Mouse (Mus musculus): ENCODE results near the gene Tnp2. TPM values are rescaled to one million over a fixed set of nuclear protein-coding genes. Genes with fewer than 3 reads are reported as not detected.
"Not testable (repeated sequence)": the region's sequence is repeated elsewhere in the genome, so short reads cannot be mapped to it uniquely, and the experiment has no call there.

Gene Tnp2
- polyA plus RNA-seq, 1 experiment from 2014 or later = not detected

- H3K27me3 ChIP-seq (ENCODE audit: control insufficient read depth, insufficient read depth, low read length) = no peaks in the 10 kb centered on the region
- DNase-seq (ENCODE audit: low spot score) (no peak), ATAC-seq (replicated peaks; ENCODE audit: insufficient number of reproducible peaks, low FRiP score, low TSS enrichment, low read depth) (no peak)
- H3K4me2 ChIP-seq (ENCODE audit: low read depth, low read length) = no peak within 1 kb of the TSS
- H3K9ac ChIP-seq (replicated peaks; ENCODE audit: low read length) = no peak within 1 kb of the TSS
- no peaks in the 10 kb centered on the region for H3K4me1 ChIP-seq (ENCODE audit: control insufficient read depth, insufficient read depth, low read length)
- WGBS = 96% methylated on average over 2 of the region's 2 CpGs
- no peaks in the 10 kb centered on the region for H3K36me3 ChIP-seq (replicated peaks; ENCODE audit: control insufficient read depth, insufficient read depth, low read depth, low read length)
- H3K27ac ChIP-seq (replicated peaks; ENCODE audit: low read depth, low read length) = no peak within 1 kb of the TSS
- no peak within 1 kb of the TSS for H3K4me3 ChIP-seq (ENCODE audit: low read depth, low read length)
- no peaks in the 10 kb centered on the region for H3K9me3 ChIP-seq (replicated peaks; ENCODE audit: control insufficient read depth, low read length)
These were observed 24.5 kb upstream of the Tnp2 start, which contains the start of gene Gm11172 for GRCm38 (mm10) chr16:10812865-10813371. TSS of gene Gm11172 (plus strand) at chr16:10812915.

- Histone ChIP-seq H3K4me2 (ENCODE audit: low read depth, low read length) (no peak overlapping the region), H3K27ac (replicated peaks; ENCODE audit: low read depth, low read length) (no peak overlapping the region), H3K9me3 (replicated peaks; ENCODE audit: control insufficient read depth, low read length) (no peaks in the 10 kb centered on the region), H3K27me3 (ENCODE audit: control insufficient read depth, insufficient read depth, low read length) (no peaks in the 10 kb centered on the region), H3K4me1 (ENCODE audit: control insufficient read depth, insufficient read depth, low read length) (no peaks in the 10 kb centered on the region), H3K9ac (replicated peaks; ENCODE audit: low read length) (no peak overlapping the region), H3K4me3 (ENCODE audit: low read depth, low read length) (no peak overlapping the region), H3K36me3 (replicated peaks; ENCODE audit: control insufficient read depth, insufficient read depth, low read depth, low read length) (no peaks in the 10 kb centered on the region)
- 96% methylated on average over 1 of the region's 1 CpGs for WGBS
- ATAC-seq (replicated peaks; ENCODE audit: insufficient number of reproducible peaks, low FRiP score, low TSS enrichment, low read depth) = no peak
- no peak for DNase-seq (ENCODE audit: low spot score)
These were observed 21.9 kb upstream of the Tnp2 start for GRCm38 (mm10) chr16:10810376-10810775.

GRCm38 (mm10) chr16:10805789-10806527 lies 17.5 kb upstream of the Tnp2 start, which contains the start of gene Prm1:
TSS of gene Prm1 (minus strand) at chr16:10805839.
- no peak within 1 kb of the TSS for H3K9ac ChIP-seq (replicated peaks; ENCODE audit: low read length)
- H3K27ac ChIP-seq (replicated peaks; ENCODE audit: low read depth, low read length) = no peak within 1 kb of the TSS
- no peaks in the 10 kb centered on the region for H3K36me3 ChIP-seq (replicated peaks; ENCODE audit: control insufficient read depth, insufficient read depth, low read depth, low read length)
- no peak within 1 kb of the TSS for H3K4me2 ChIP-seq (ENCODE audit: low read depth, low read length)
- no peaks in the 10 kb centered on the region for H3K4me1 ChIP-seq (ENCODE audit: control insufficient read depth, insufficient read depth, low read length)
- ATAC-seq (replicated peaks; ENCODE audit: insufficient number of reproducible peaks, low FRiP score, low TSS enrichment, low read depth) (no peak), DNase-seq (ENCODE audit: low spot score) (no peak)
- H3K9me3 ChIP-seq (replicated peaks; ENCODE audit: control insufficient read depth, low read length) = no peaks in the 10 kb centered on the region
- H3K27me3 ChIP-seq (ENCODE audit: control insufficient read depth, insufficient read depth, low read length) = no peaks in the 10 kb centered on the region
- WGBS = 74% methylated on average over 10 of the region's 10 CpGs
- no peak within 1 kb of the TSS for H3K4me3 ChIP-seq (ENCODE audit: low read depth, low read length)

GRCm38 (mm10) chr16:10802420-10802819 lies 14.0 kb upstream of the Tnp2 start:
- not testable (repeated sequence) for H3K4me3 ChIP-seq (ENCODE audit: low read depth, low read length); H3K27me3 ChIP-seq (ENCODE audit: control insufficient read depth, insufficient read depth, low read length); H3K27ac ChIP-seq (replicated peaks; ENCODE audit: low read depth, low read length); H3K36me3 ChIP-seq (replicated peaks; ENCODE audit: control insufficient read depth, insufficient read depth, low read depth, low read length); H3K9me3 ChIP-seq (replicated peaks; ENCODE audit: control insufficient read depth, low read length); H3K9ac ChIP-seq (replicated peaks; ENCODE audit: low read length); DNase-seq (ENCODE audit: low spot score); ATAC-seq (replicated peaks; ENCODE audit: insufficient number of reproducible peaks, low FRiP score, low TSS enrichment, low read depth); H3K4me1 ChIP-seq (ENCODE audit: control insufficient read depth, insufficient read depth, low read length); H3K4me2 ChIP-seq (ENCODE audit: low read depth, low read length)
- 88% methylated on average over 3 of the region's 3 CpGs for WGBS

DNA sequence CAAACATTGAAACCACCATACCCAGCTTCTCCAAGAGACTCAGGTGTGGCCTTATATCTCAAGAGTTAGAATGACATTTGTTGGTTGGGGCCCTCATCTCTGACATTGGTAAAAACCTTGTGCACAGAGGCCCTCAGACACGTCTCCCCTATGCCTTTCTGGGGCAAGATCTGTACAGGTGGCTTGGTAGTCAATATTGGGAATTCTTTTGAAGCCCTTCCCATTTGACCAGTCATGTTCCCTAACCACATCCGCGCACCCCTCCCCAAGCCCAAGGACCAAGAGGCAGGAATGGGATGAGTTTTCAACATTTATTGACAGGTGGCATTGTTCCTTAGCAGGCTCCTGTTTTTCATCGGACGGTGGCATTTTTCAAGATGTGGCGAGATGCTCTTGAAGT lies 7.6 kb upstream of the Tnp2 start, which contains the start of gene Prm2:
Gene Prm2, minus strand, starts transcription at position 101 of the 400 bp plus-strand sequence.
- H3K27me3 ChIP-seq (ENCODE audit: control insufficient read depth, insufficient read depth, low read length) = no peaks in the 10 kb centered on the region; the same call in 1 of the 2 replicates
- DNase-seq (ENCODE audit: low spot score) (no peak), ATAC-seq (replicated peaks; ENCODE audit: insufficient number of reproducible peaks, low FRiP score, low TSS enrichment, low read depth) (no peak)
- WGBS = 77% methylated on average over 6 of the region's 6 CpGs
- H3K9ac ChIP-seq (replicated peaks; ENCODE audit: low read length) = no peak within 1 kb of the TSS
- H3K4me3 ChIP-seq (ENCODE audit: low read depth, low read length) = no peak within 1 kb of the TSS
- H3K4me1 ChIP-seq (ENCODE audit: control insufficient read depth, insufficient read depth, low read length) = no peaks in the 10 kb centered on the region
- H3K4me2 ChIP-seq (ENCODE audit: low read depth, low read length) = no peak within 1 kb of the TSS
- no peaks in the 10 kb centered on the region for H3K9me3 ChIP-seq (replicated peaks; ENCODE audit: control insufficient read depth, low read length)
- no peak within 1 kb of the TSS for H3K27ac ChIP-seq (replicated peaks; ENCODE audit: low read depth, low read length)
- H3K36me3 ChIP-seq (replicated peaks; ENCODE audit: control insufficient read depth, insufficient read depth, low read depth, low read length) = no peaks in the 10 kb centered on the region

GRCm38 (mm10) chr16:10790702-10791101 lies 2.2 kb upstream of the Tnp2 start, which contains the start of gene Prm3:
TSS of gene Prm3 (minus strand) at chr16:10790914.
- WGBS = 76% methylated on average over 9 of the region's 9 CpGs
- Histone ChIP-seq H3K9me3 (replicated peaks; ENCODE audit: control insufficient read depth, low read length) (no peaks in the 10 kb centered on the region), H3K4me3 (ENCODE audit: low read depth, low read length) (no peak within 1 kb of the TSS), H3K4me1 (ENCODE audit: control insufficient read depth, insufficient read depth, low read length) (no peaks in the 10 kb centered on the region), H3K36me3 (replicated peaks; ENCODE audit: control insufficient read depth, insufficient read depth, low read depth, low read length) (no peaks in the 10 kb centered on the region), H3K27me3 (ENCODE audit: control insufficient read depth, insufficient read depth, low read length) (no peaks in the 10 kb centered on the region), H3K4me2 (ENCODE audit: low read depth, low read length) (no peak within 1 kb of the TSS), H3K9ac (replicated peaks; ENCODE audit: low read length) (no peak within 1 kb of the TSS), H3K27ac (replicated peaks; ENCODE audit: low read depth, low read length) (no peak within 1 kb of the TSS)
- no peak for ATAC-seq (replicated peaks; ENCODE audit: insufficient number of reproducible peaks, low FRiP score, low TSS enrichment, low read depth)
- no peak for DNase-seq (ENCODE audit: low spot score)

DNA sequence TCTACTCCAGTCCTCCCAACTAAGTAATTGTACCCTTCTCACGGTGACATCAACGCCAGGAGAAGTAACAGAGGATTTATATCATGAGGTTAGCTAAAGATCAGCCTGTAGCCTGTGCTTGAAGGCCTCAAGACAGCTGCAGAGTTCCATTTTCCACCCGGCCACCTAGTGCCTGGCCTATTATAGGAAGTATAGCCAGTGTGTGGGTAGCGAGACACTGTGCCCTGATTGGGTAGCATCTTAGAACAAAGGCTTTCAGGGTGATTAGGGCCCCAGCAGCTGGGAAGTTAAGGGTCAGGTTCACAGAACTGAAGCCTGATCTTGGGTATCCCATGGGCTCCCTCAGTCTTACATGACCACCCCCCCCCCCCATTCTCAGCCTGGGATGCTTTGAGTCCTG lies 406 bp upstream of the Tnp2 start:
- WGBS = 57% methylated on average over 4 of the region's 4 CpGs
- no peaks in the 10 kb centered on the region for H3K9me3 ChIP-seq (replicated peaks; ENCODE audit: control insufficient read depth, low read length)
- H3K36me3 ChIP-seq (replicated peaks; ENCODE audit: control insufficient read depth, insufficient read depth, low read depth, low read length) = no peaks in the 10 kb centered on the region
- no peak overlapping the region for H3K4me3 ChIP-seq (ENCODE audit: low read depth, low read length)
- no peaks in the 10 kb centered on the region for H3K4me1 ChIP-seq (ENCODE audit: control insufficient read depth, insufficient read depth, low read length)
- H3K27ac ChIP-seq (replicated peaks; ENCODE audit: low read depth, low read length) = no peak overlapping the region
- no peak overlapping the region for H3K9ac ChIP-seq (replicated peaks; ENCODE audit: low read length)
- H3K27me3 ChIP-seq (ENCODE audit: control insufficient read depth, insufficient read depth, low read length) = no peaks in the 10 kb centered on the region
- DNase-seq (ENCODE audit: low spot score) (no peak), ATAC-seq (replicated peaks; ENCODE audit: insufficient number of reproducible peaks, low FRiP score, low TSS enrichment, low read depth) (no peak)
- H3K4me2 ChIP-seq (ENCODE audit: low read depth, low read length) = no peak overlapping the region

- no peak overlapping the region for H3K4me2 ChIP-seq (ENCODE audit: low read depth, low read length)
- WGBS = 81% methylated on average over 7 of the region's 7 CpGs
- no peak overlapping the region for H3K9ac ChIP-seq (replicated peaks; ENCODE audit: low read length)
- H3K36me3 ChIP-seq (replicated peaks; ENCODE audit: control insufficient read depth, insufficient read depth, low read depth, low read length) = no peaks in the 10 kb centered on the region
- H3K27ac ChIP-seq (replicated peaks; ENCODE audit: low read depth, low read length) = no peak overlapping the region
- H3K27me3 ChIP-seq (ENCODE audit: control insufficient read depth, insufficient read depth, low read length) = no peaks in the 10 kb centered on the region; the same call in 1 of the 2 replicates
- H3K4me1 ChIP-seq (ENCODE audit: control insufficient read depth, insufficient read depth, low read length) = peaks cover under 1% of the 10 kb centered on the region; the same call in 1 of the 2 replicates
- no peaks in the 10 kb centered on the region for H3K9me3 ChIP-seq (replicated peaks; ENCODE audit: control insufficient read depth, low read length)
- ATAC-seq (replicated peaks; ENCODE audit: insufficient number of reproducible peaks, low FRiP score, low TSS enrichment, low read depth) = no peak
- DNase-seq (ENCODE audit: low spot score) = no peak
- H3K4me3 ChIP-seq (ENCODE audit: low read depth, low read length) = no peak overlapping the region
These were observed 857 bp downstream of the Tnp2 start for GRCm38 (mm10) chr16:10787548-10788058.
